ENCODE assay signal across 8 mouse cellular contexts in the genomic region with DNA sequence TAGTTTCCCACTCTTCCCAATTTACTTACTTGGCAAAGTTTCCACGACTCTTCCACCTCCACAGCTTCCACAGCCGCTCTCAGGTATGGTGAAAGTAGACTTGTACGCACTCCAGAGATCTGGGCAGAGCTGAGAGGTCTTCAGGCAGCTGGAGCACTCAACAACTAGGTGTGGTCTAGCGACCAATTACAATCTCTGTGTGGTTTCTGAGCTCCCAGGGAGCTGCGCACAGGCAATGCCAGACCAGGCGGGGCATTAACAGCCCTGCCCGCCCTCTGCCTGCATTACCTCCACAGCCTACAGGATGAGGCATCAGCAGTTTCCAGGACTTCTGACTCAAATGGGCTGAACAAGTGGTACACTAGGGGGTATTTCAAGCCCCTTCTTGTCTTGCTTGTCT. TPM values are rescaled to one million over a fixed set of nuclear protein-coding genes. Genes with fewer than 3 reads are reported as not detected.
DNase-seq lines count a peak whose midpoint lies in the region; ATAC-seq and TF ChIP-seq lines count a peak whose summit lies in the region.

TSS of gene Gm49027 (minus strand) at position 208 of the 400 bp plus-strand sequence.

- no peaks in the 10 kb centered on the region for H3K9me3 ChIP-seq in kidney, embryonic 15.5 days (replicated peaks)
- no peaks in the 10 kb centered on the region for H3K9me3 ChIP-seq in ES-Bruce4 (replicated peaks; ENCODE audit: control insufficient read depth, insufficient read depth, low read length, poor library complexity, severe bottlenecking)
- H3K9me3 ChIP-seq in hindbrain, embryonic 16.5 days (ENCODE audit: control insufficient read depth, low read length), result no peaks in the 10 kb centered on the region
- H3K9me3 ChIP-seq in midbrain, embryonic 14.5 days (ENCODE audit: control insufficient read depth, low read length), result no peaks in the 10 kb centered on the region

- WGBS in kidney, embryonic 15.5 days, result 80% methylated on average over 7 of the region's 7 CpGs
- 83% methylated on average over 7 of the region's 7 CpGs for WGBS in hindbrain, embryonic 16.5 days
- 85% methylated on average over 7 of the region's 7 CpGs for WGBS in midbrain, embryonic 14.5 days

- H3K4me3 ChIP-seq in kidney, embryonic 15.5 days (replicated peaks), result peak within 1 kb of the TSS; percentile 82
- peak within 1 kb of the TSS; percentile 88 for H3K4me3 ChIP-seq in ES-Bruce4 (ENCODE audit: low read depth, low read length)
- peak within 1 kb of the TSS; percentile 87 for H3K4me3 ChIP-seq in hindbrain, embryonic 16.5 days (ENCODE audit: low read length)
- H3K4me3 ChIP-seq in midbrain, embryonic 14.5 days (replicated peaks; ENCODE audit: low read depth, low read length), result peak within 1 kb of the TSS; percentile 97

- no peak for TF ChIP-seq EP300 in ES-Bruce4 (IDR thresholded peaks at IDR 0.05; ENCODE audit: insufficient read depth, low read depth, low read length)

- H3K27me3 ChIP-seq in kidney, embryonic 15.5 days, result no peaks in the 10 kb centered on the region
- no peaks in the 10 kb centered on the region for H3K27me3 ChIP-seq in ES-Bruce4 (ENCODE audit: control insufficient read depth, insufficient read depth, low read length, poor library complexity, severe bottlenecking)
- H3K27me3 ChIP-seq in hindbrain, embryonic 16.5 days (replicated peaks; ENCODE audit: control insufficient read depth, insufficient read depth, low read length), result no peaks in the 10 kb centered on the region
- H3K27me3 ChIP-seq in midbrain, embryonic 14.5 days (ENCODE audit: control insufficient read depth, insufficient read depth, low read length), result no peaks in the 10 kb centered on the region

- DNase-seq in kidney, adult 8-10 months, result no peak
- DNase-seq in brain, embryonic 14.5 days (ENCODE audit: low read depth), result no peak
- no peak for DNase-seq in midbrain, embryonic 14.5 days

- peaks cover 23% of the 10 kb centered on the region for H3K4me1 ChIP-seq in kidney, embryonic 15.5 days
- no peaks in the 10 kb centered on the region for H3K4me1 ChIP-seq in ES-Bruce4 (ENCODE audit: control insufficient read depth, insufficient read depth, low read length)
- H3K4me1 ChIP-seq in hindbrain, embryonic 16.5 days (ENCODE audit: control insufficient read depth, insufficient read depth, low read depth, low read length), result peaks cover 15% of the 10 kb centered on the region
- peaks cover 7% of the 10 kb centered on the region; the same call in 1 of the 2 replicates for H3K4me1 ChIP-seq in midbrain, embryonic 14.5 days (ENCODE audit: control insufficient read depth, insufficient read depth, low read length)

- peaks cover 25% of the 10 kb centered on the region for H3K36me3 ChIP-seq in kidney, embryonic 15.5 days
- H3K36me3 ChIP-seq in ES-Bruce4 (ENCODE audit: control insufficient read depth, insufficient read depth, low read length, poor library complexity, severe bottlenecking), result no peaks in the 10 kb centered on the region
- H3K36me3 ChIP-seq in hindbrain, embryonic 16.5 days (ENCODE audit: control insufficient read depth, insufficient read depth, low read length), result peaks cover 7% of the 10 kb centered on the region
- H3K36me3 ChIP-seq in midbrain, embryonic 14.5 days (ENCODE audit: control insufficient read depth, insufficient read depth, low read length), result peaks cover 33% of the 10 kb centered on the region

- TF ChIP-seq CTCF in ES-Bruce4 (IDR thresholded peaks at IDR 0.05; ENCODE audit: low read depth, low read length), result no peak
- TF ChIP-seq CTCF in brain, embryonic 14.5 days (IDR thresholded peaks at IDR 0.05; ENCODE audit: borderline replicate concordance, extremely low read depth, insufficient read depth, insufficient read length), result no peak

- no peak for TF ChIP-seq POLR2A in ES-Bruce4 (IDR thresholded peaks at IDR 0.05; ENCODE audit: insufficient read depth, low read length)
- TF ChIP-seq POLR2A in brain, embryonic 14.5 days (IDR thresholded peaks at IDR 0.05; ENCODE audit: borderline replicate concordance, extremely low read depth, insufficient read depth, insufficient read length, poor library complexity, severe bottlenecking), result no peak

- peak within 1 kb of the TSS; percentile 93 for H3K4me2 ChIP-seq in kidney, embryonic 15.5 days
- peak within 1 kb of the TSS; percentile 75 for H3K4me2 ChIP-seq in hindbrain, embryonic 16.5 days (ENCODE audit: low read length)
- peak within 1 kb of the TSS; percentile 94 for H3K4me2 ChIP-seq in midbrain, embryonic 14.5 days (ENCODE audit: low read length)

- no peak for ATAC-seq in kidney, embryonic 15.5 days (replicated peaks; ENCODE audit: low FRiP score)
- no peak for ATAC-seq in hindbrain, embryonic 16.5 days
- ATAC-seq in midbrain, embryonic 14.5 days (ENCODE audit: low FRiP score, low TSS enrichment), result no peak
- no peak for ATAC-seq in activated CD4-positive, CD25-positive, alpha-beta regulatory T cell, adult 4 months
- ATAC-seq in cerebellum, adult (ENCODE audit: insufficient number of reproducible peaks, low FRiP score, low TSS enrichment), result no peak

- no peak within 1 kb of the TSS for H3K27ac ChIP-seq in kidney, embryonic 15.5 days
- no peak within 1 kb of the TSS for H3K27ac ChIP-seq in ES-Bruce4 (ENCODE audit: insufficient read depth, low read length)
- H3K27ac ChIP-seq in hindbrain, embryonic 16.5 days (ENCODE audit: low read depth, low read length), result peak within 1 kb of the TSS; percentile 73
- H3K27ac ChIP-seq in midbrain, embryonic 14.5 days (replicated peaks; ENCODE audit: low read depth, low read length), result peak within 1 kb of the TSS; percentile 83

- H3K9ac ChIP-seq in kidney, embryonic 15.5 days, result no peak within 1 kb of the TSS
- no peak within 1 kb of the TSS for H3K9ac ChIP-seq in ES-Bruce4 (ENCODE audit: low read depth, poor library complexity, severe bottlenecking)
- peak within 1 kb of the TSS; percentile 74 for H3K9ac ChIP-seq in hindbrain, embryonic 16.5 days (ENCODE audit: low read depth, low read length)
- H3K9ac ChIP-seq in midbrain, embryonic 14.5 days (replicated peaks; ENCODE audit: low read length), result peak within 1 kb of the TSS; percentile 51

RNA-seq across cellular contexts. Expression of gene Gm49027, which starts in this region (rescaled TPM):
- 1.2 and 2.6 TPM in 2 replicates for polyA plus RNA-seq in kidney, embryonic 15.5 days (2015; fragmentation: Nextera tagmentation; extraction: Ambion mirVana)
- 0.87 TPM in 1 of 2 replicates, not detected in the other for polyA plus RNA-seq in ES-Bruce4 (2011; ENCODE audit: insufficient read depth, insufficient read length, low read depth, missing spikeins)
- polyA plus RNA-seq in brain, embryonic 14.5 days (2012; rRNA removed), result 10.2 and 10.3 TPM in 2 replicates
- 1.6 and 2.1 TPM in 2 replicates for polyA plus RNA-seq in hindbrain, embryonic 16.5 days (2015; fragmentation: Nextera tagmentation; extraction: Ambion mirVana)
- 1.1 and 1.3 TPM in 2 replicates for polyA plus RNA-seq in midbrain, embryonic 14.5 days (2014; fragmentation: Nextera tagmentation; extraction: Ambion mirVana)
- polyA plus RNA-seq in activated CD4-positive, CD25-positive, alpha-beta regulatory T cell, adult 4 months (2017; shearing (Covaris generic)), result not detected

Comparison
In these comparisons a context has a peak if more than half of its experiments do, and no peak if none do; other contexts are left out.
1. H3K27ac ChIP-seq: peak in hindbrain, embryonic 16.5 days (single experiment) and midbrain, embryonic 14.5 days (single experiment); none in kidney, embryonic 15.5 days (single experiment) and ES-Bruce4 (single experiment).
2. H3K9ac ChIP-seq: peak in hindbrain, embryonic 16.5 days (single experiment) and midbrain, embryonic 14.5 days (single experiment); none in kidney, embryonic 15.5 days (single experiment) and ES-Bruce4 (single experiment).
3. Peak in every context shown above with its lines, with median percentiles within 50 percentile points of each other: H3K4me2 ChIP-seq and H3K4me3 ChIP-seq.